In the genomic region with DNA sequence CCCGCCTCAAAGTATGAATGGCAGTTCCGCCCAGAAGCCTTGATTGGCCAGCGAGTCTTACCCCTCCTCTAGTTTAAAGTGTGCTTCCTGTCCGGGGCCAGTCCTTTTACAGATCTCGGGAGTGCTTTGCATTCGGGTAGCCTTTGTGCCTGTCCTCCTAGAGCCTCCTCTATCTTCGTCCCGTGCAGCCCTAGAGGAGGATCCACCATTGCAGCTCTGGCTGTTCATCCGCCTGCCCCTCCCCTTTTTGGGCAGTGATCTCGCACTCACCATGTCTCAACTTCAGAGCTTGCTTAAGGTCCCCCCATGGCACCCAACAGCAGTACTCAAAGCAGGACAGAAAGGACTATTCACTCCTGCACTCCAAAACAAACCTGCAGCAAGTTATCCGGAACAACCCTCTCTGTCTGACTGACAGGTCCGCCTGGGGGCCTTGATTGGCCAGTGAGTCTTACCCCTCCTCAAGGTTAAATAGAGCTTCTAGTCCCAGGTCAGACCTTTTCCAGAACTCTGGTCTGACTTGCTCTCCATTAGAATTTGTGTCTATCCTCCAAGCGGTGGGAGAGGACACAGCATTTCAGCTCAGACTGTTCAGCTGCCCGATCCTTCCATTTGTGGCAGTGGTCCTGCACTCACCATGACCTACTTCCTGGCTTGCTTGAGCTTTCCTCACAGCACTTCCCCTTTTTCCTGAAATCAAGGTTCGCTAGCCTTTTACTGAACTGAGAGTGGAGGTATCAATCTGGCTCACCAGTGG, we compare ENCODE assay signal across 8 mouse cellular contexts. TPM values are rescaled to one million over a fixed set of nuclear protein-coding genes. Genes with fewer than 3 reads are reported as not detected.
A peak's percentile ranks its signal among the peaks of the same experiment; 100 is the strongest.
DNase-seq lines count a peak whose midpoint lies in the region; ATAC-seq and TF ChIP-seq lines count a peak whose summit lies in the region.

No protein-coding gene starts in this region.

- H3K27me3 ChIP-seq in embryonic facial prominence, embryonic 15.5 days = no peaks in the 10 kb centered on the region
- no peaks in the 10 kb centered on the region for H3K27me3 ChIP-seq in limb, embryonic 13.5 days
- H3K27me3 ChIP-seq in midbrain, embryonic 15.5 days (replicated peaks) = no peaks in the 10 kb centered on the region

- no peaks in the 10 kb centered on the region for H3K9me3 ChIP-seq in embryonic facial prominence, embryonic 15.5 days (replicated peaks)
- H3K9me3 ChIP-seq in limb, embryonic 13.5 days = no peaks in the 10 kb centered on the region
- no peaks in the 10 kb centered on the region for H3K9me3 ChIP-seq in midbrain, embryonic 15.5 days

- peak overlapping the region; percentile 63 for H3K27ac ChIP-seq in bone marrow, adult 2 months (ENCODE audit: control insufficient read depth, insufficient read depth, low read depth, low read length, poor library complexity)
- H3K27ac ChIP-seq in embryonic facial prominence, embryonic 15.5 days (replicated peaks) = peak overlapping the region; percentile 92
- peak overlapping the region; percentile 86 for H3K27ac ChIP-seq in limb, embryonic 13.5 days
- H3K27ac ChIP-seq in midbrain, embryonic 15.5 days = peak overlapping the region; percentile 80

- H3K36me3 ChIP-seq in embryonic facial prominence, embryonic 15.5 days = no peaks in the 10 kb centered on the region
- H3K36me3 ChIP-seq in limb, embryonic 13.5 days = no peaks in the 10 kb centered on the region
- H3K36me3 ChIP-seq in midbrain, embryonic 15.5 days (replicated peaks) = no peaks in the 10 kb centered on the region

- peak overlapping the region; percentile 69 for H3K4me2 ChIP-seq in embryonic facial prominence, embryonic 15.5 days (replicated peaks)
- H3K4me2 ChIP-seq in limb, embryonic 13.5 days (replicated peaks) = peak overlapping the region; percentile 71
- peak overlapping the region; percentile 77 for H3K4me2 ChIP-seq in midbrain, embryonic 15.5 days

- under 1% methylated on average over 15 of the region's 15 CpGs for WGBS in bone marrow, adult 2 months
- WGBS in embryonic facial prominence, embryonic 15.5 days = 4% methylated on average over 15 of the region's 15 CpGs
- WGBS in limb, embryonic 13.5 days = 3% methylated on average over 15 of the region's 15 CpGs
- WGBS in midbrain, embryonic 15.5 days = 3% methylated on average over 15 of the region's 15 CpGs

- TF ChIP-seq POLR2A in bone marrow, adult 2 months (IDR thresholded peaks at IDR 0.05; ENCODE audit: borderline replicate concordance, control insufficient read depth, low read depth, low read length) = no peak

- peak; percentile 72 for DNase-seq in 3134 (ENCODE audit: extremely low read depth, insufficient read length, low spot score)
- DNase-seq in heart, adult 8-10 months (ENCODE audit: low spot score) = peak; percentile 86
- peak; percentile 81 to 88 for DNase-seq in kidney, adult 8-10 months
- peak; percentile 45 to 75 for DNase-seq in spleen, postnatal 10 days (ENCODE audit: low spot score in 2 of 2)

- H3K4me1 ChIP-seq in bone marrow, adult 2 months (ENCODE audit: control insufficient read depth, insufficient read depth, low read length) = no peaks in the 10 kb centered on the region
- no peaks in the 10 kb centered on the region for H3K4me1 ChIP-seq in embryonic facial prominence, embryonic 15.5 days
- H3K4me1 ChIP-seq in limb, embryonic 13.5 days = no peaks in the 10 kb centered on the region
- H3K4me1 ChIP-seq in midbrain, embryonic 15.5 days = peaks cover 4% of the 10 kb centered on the region

- H3K4me3 ChIP-seq in bone marrow, adult 2 months (replicated peaks; ENCODE audit: control insufficient read depth, low read depth, low read length) = peak overlapping the region; percentile 70
- H3K4me3 ChIP-seq in embryonic facial prominence, embryonic 15.5 days (replicated peaks) = peak overlapping the region; percentile 54
- H3K4me3 ChIP-seq in limb, embryonic 13.5 days = peak overlapping the region; percentile 59
- H3K4me3 ChIP-seq in midbrain, embryonic 15.5 days = peak overlapping the region; percentile 61

- H3K9ac ChIP-seq in embryonic facial prominence, embryonic 15.5 days = 0 out of 2 replicates have a peak overlapping the region, but pooled peaks have one; percentile 40
- peak overlapping the region; percentile 77 for H3K9ac ChIP-seq in limb, embryonic 13.5 days
- peak overlapping the region; percentile 52 for H3K9ac ChIP-seq in midbrain, embryonic 15.5 days

- TF ChIP-seq CTCF in bone marrow, adult 2 months (IDR thresholded peaks at IDR 0.05; ENCODE audit: control insufficient read depth, insufficient read depth, low read length) = no peak

- peak; percentile 96 for ATAC-seq in embryonic facial prominence, embryonic 15.5 days (ENCODE audit: insufficient number of reproducible peaks, low FRiP score, low TSS enrichment, low read depth)
- peak; percentile 98 for ATAC-seq in limb, embryonic 13.5 days (ENCODE audit: low FRiP score, low read depth)
- ATAC-seq in midbrain, embryonic 15.5 days (replicated peaks) = peak; percentile 99

RNA-seq across cellular contexts. Expression of a gene that starts 28.9 kb away (rescaled TPM):
- 9.6 and 14.5 TPM in 2 replicates for polyA plus RNA-seq in bone marrow, adult 2 months (2011; ENCODE audit: insufficient read depth, insufficient read length, low replicate concordance, missing spikeins)
- 19.1 and 20.5 TPM in 2 replicates for polyA plus RNA-seq in embryonic facial prominence, embryonic 15.5 days (2015; fragmentation: Nextera tagmentation; extraction: Ambion mirVana)
- 1 to 10 TPM; 5.4 to 7.4 (median 5.9) TPM for total RNA-seq in heart, adult 8-10 months (2022)
- polyA plus RNA-seq in limb, embryonic 13.5 days (2015; fragmentation: Nextera tagmentation; extraction: Ambion mirVana) = 26.1 and 26.5 TPM in 2 replicates
- 17.1 and 19.7 TPM in 2 replicates for polyA plus RNA-seq in midbrain, embryonic 15.5 days (2015; fragmentation: Nextera tagmentation; extraction: Ambion mirVana)

Comparison
In these comparisons a context has a peak if more than half of its experiments do, and no peak if none do; other contexts are left out.
1. Peak in every context shown above with its lines: DNase-seq, ATAC-seq, H3K4me3 ChIP-seq and H3K27ac ChIP-seq.